Mouse (Mus musculus) 416B (cell line): ENCODE data around the gene Mrpl51.

Source experiments
- DNase-seq: peaks from one replicate; pipeline ENCODE4 v3.0.0; 2011; ENCODE audit warnings: low read depth

Gene Mrpl51

GRCm38 (mm10) chr6:125159773-125160557 lies 31.6 kb upstream of the Mrpl51 start:
- peak; percentile 20 for DNase-seq

- DNase-seq = peak; percentile 36
Observed at GRCm38 (mm10) chr6:125160558-125160853, 31.1 kb upstream of the Mrpl51 start.

GRCm38 (mm10) chr6:125160854-125161760 lies 30.5 kb upstream of the Mrpl51 start:
- DNase-seq = peak; percentile 86

GRCm38 (mm10) chr6:125161971-125162370 lies 29.6 kb upstream of the Mrpl51 start:
- DNase-seq = peak; percentile 82

GRCm38 (mm10) chr6:125162615-125163305 lies 28.8 kb upstream of the Mrpl51 start:
- DNase-seq = peak; percentile 36

GRCm38 (mm10) chr6:125163801-125164657 lies 27.6 kb upstream of the Mrpl51 start:
- no peak for DNase-seq

GRCm38 (mm10) chr6:125164672-125165327 lies 26.8 kb upstream of the Mrpl51 start:
- peak; percentile 87 for DNase-seq

GRCm38 (mm10) chr6:125165328-125165891 lies 26.2 kb upstream of the Mrpl51 start:
- peak; percentile 99 for DNase-seq

- peak; percentile 93 for DNase-seq
Observed at GRCm38 (mm10) chr6:125166051-125166751, 25.4 kb upstream of the Mrpl51 start, which contains the start of gene Gapdh. Gene Gapdh, minus strand, starts transcription at chr6:125166467.

- peak; percentile 62 for DNase-seq
Observed at GRCm38 (mm10) chr6:125166861-125167650, 24.5 kb upstream of the Mrpl51 start.

- DNase-seq = no peak
Observed at GRCm38 (mm10) chr6:125168086-125168485, 23.5 kb upstream of the Mrpl51 start.

- peak; percentile 70 for DNase-seq
Observed at GRCm38 (mm10) chr6:125170194-125170593, 21.4 kb upstream of the Mrpl51 start.

- DNase-seq = no peak
Observed at GRCm38 (mm10) chr6:125172474-125172873, 19.1 kb upstream of the Mrpl51 start.

GRCm38 (mm10) chr6:125173256-125173655 lies 18.3 kb upstream of the Mrpl51 start:
- no peak for DNase-seq

- DNase-seq = no peak
Observed at GRCm38 (mm10) chr6:125175469-125175868, 16.1 kb upstream of the Mrpl51 start.

GRCm38 (mm10) chr6:125179601-125180000 lies 12.0 kb upstream of the Mrpl51 start:
- DNase-seq = no peak

- no peak for DNase-seq
Observed at GRCm38 (mm10) chr6:125182133-125182532, 9.5 kb upstream of the Mrpl51 start.

- no peak for DNase-seq
Observed at GRCm38 (mm10) chr6:125186203-125186602, 5.4 kb upstream of the Mrpl51 start.

- DNase-seq = peak; percentile 28
Observed at GRCm38 (mm10) chr6:125190816-125191215, 785 bp upstream of the Mrpl51 start.
